Mouse (Mus musculus): Measurements from ENCODE around the gene Slc35g2.

Slc35g2 gene

GRCm38 (mm10) chr9:100558991-100559390, 11.9 kb downstream of the Slc35g2 start:
- no peak for DNase-seq (ENCODE audit: low spot score)

DNA sequence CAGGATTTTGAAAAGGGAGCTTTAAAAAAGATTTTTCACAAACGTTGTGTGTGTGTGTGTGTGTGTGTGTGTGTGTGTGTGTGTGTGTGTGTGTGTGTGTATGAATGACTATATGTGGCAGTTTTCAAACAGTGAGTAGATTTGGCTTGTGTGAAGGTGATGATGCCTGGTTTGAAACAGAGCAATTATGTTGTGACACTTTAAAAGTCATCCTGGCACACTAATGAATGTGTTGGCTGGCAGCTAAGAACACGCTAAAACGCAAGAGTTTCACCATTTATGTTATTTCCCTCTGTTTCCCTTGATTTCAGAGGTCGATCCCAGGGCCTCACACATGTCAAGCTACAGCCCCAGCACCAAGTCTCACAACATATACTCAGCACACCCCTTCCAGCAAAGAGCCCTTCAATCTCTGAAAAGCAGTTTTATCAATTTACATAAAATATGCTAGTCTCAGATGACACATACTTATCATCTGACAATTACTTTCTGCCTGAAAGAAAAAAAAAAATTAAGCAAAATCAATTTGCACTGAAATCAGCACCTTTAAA, 12.8 kb downstream of the Slc35g2 start:
- DNase-seq (ENCODE audit: low spot score), result no peak

GRCm38 (mm10) chr9:100555686-100556085, 15.2 kb downstream of the Slc35g2 start:
- no peak for DNase-seq (ENCODE audit: low spot score)

DNA sequence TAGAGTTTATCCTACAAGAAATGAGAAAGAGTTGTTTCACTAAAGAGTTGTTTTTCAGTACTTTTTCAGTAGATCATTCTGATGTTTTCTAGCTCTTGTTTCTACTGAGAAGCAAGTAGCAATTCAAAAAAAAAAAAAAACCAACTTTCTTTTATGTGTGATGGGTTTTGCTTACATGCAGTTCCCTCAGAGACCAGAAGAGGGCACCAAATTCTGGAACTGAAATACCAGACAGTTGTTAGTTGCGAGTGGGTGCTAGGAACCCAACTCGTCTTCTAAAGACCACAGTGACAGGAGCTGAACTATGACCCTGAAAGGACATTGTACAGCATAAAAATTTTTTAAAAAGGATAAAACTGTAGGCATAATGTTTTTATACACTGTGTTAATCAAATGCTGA, 22.6 kb downstream of the Slc35g2 start:
- DNase-seq (ENCODE audit: low spot score), result no peak

DNA sequence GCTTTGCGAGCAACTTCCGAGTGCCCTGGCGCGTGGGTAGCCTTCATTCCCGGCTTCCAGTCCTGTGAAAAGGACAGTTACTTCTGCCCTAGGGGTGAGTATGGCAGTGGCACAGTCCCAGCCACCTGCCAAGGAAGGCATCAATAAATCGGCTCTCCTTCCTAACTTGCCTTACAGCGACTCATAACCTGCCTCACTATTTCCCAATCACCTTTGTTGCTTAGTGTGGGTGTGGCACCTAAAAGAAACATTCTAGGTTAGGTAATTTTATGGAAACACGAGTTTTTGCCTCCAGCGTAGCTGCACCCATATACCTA, 24.3 kb downstream of the Slc35g2 start:
- DNase-seq (ENCODE audit: low spot score), result no peak

DNA sequence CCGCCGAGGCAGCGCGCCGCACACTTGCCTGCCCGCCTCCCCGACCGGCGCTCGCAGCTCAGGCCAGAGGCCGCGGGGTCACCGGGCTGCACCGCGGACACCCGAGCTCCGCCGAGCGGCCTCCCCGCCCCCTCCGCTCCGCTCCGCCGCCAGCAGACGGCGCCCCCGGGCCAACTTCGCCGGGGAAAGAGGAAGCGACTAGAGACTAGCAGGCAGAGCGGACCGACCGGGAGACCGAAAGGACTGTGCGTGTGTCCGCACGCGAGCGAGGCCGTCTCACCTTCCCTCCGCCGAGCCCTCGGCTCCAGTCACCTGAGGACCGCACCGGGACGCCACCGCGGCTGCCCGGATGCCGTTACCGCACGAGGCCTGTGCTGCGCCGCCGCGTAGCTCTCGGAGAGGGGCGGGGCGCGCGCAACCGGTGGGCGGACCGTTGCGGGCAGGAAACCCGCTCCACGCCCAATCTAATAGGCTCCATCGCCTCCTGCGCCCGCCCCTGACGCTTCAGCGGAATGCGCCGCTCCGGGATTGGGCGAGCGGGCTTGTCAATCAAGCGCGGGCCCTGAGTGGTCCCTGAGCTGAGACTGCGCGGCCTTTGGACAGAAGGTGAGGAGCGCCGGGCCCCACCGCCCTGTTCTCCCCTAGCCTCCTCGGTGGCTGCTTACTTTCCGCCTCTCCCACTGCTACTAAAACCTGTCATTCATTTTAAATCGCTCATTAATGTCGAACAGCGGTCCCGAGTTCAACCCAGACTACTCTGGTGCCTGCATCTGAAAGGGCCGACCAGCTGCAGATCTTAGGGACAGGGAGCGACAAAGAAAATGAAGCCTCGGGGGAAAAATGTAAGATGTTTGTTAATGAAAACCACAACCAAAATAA, 24.9 kb downstream of the Slc35g2 start, which contains the start of gene Nck1:
Nck1 (minus strand) TSS at position 420 of the 879 bp plus-strand sequence.
- peak; percentile 100 for DNase-seq (ENCODE audit: low spot score)

GRCm38 (mm10) chr9:100544948-100545714, 25.8 kb downstream of the Slc35g2 start:
- peak; percentile 7 for DNase-seq (ENCODE audit: low spot score)

DNA sequence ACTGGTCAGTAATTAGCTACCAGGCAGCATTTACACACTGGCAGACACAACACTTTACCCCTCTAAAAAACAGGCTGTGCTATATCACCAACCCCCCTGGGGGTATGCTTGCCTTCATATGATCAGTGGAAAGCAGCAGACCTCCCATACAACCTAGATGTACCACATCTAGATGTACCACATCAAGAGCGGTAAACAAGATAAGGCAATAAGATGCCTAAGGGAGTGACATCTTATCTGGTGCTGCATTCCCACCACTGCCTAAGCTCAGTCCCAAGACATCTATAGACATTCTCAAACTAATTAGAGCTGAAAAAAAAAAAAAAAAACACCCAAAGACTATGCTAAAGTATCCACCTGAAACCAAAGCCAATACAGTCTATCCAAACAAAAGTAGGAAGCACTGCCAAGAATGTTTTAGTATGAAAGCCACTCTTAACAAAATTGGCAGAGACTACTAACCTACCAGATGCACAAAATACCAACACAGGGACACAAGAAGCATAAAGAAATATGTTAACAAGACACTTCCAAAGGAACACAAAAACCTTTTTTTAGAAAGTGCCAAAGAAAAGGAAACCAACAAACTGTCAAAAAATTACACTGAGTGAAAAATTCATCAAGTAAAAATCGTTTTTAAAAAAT, 35.1 kb downstream of the Slc35g2 start:
- DNase-seq (ENCODE audit: low spot score), result no peak

GRCm38 (mm10) chr9:100534686-100535085, 36.2 kb downstream of the Slc35g2 start:
- no peak for DNase-seq (ENCODE audit: low spot score)

DNA sequence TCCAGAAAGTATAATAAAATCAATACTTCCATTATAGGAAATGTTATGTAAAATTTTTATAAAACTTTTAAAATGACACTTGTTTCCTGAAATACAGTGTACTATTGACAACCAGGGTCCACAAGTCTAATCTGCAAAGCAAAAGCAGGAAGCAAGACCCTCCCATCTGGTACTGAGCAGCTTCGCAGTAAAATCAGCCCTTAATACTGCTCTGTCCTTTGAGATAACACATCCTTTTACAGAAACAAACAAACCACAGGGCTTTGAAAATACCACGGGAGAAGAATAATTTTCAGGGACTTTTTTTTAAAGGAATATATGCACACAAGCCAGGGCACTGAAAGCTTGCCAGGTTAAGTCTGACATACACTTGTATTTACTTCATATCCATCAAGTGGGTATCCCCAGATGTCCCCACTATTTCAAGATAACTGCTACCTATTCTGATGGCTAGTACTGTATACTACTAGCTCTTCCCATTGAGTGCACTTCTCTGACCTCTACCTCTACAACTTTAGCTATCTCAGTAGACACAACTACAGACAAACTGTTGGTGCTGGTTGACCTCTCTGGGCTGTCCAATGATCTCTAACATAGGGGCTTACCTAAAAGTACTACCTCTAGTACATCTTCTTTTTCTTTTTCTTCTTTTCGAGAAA, 37.9 kb downstream of the Slc35g2 start:
- DNase-seq (ENCODE audit: low spot score), result no peak

GRCm38 (mm10) chr9:100531296-100531695, 39.6 kb downstream of the Slc35g2 start:
- no peak for DNase-seq (ENCODE audit: low spot score)

DNA sequence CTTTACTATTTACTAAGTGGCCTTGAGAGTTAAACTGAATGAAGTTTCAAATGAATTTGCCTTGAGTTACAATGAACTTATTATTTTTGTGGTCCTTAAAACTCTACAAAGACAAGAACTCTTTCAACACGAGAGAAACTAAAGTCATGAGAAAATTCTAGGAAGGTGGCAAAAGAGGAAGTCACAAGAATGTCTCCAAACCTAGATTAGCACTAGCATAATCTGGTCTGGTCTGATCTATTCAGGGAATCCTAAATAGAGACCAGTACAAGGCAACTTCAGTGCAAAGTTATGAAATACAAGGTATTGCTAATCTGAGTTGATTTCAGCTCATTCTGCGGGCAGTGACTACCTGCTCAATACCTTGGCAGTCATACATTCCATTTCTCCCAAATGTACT, 45.7 kb downstream of the Slc35g2 start:
- DNase-seq (ENCODE audit: low spot score), result no peak

GRCm38 (mm10) chr9:100522029-100522428, 48.9 kb downstream of the Slc35g2 start:
- DNase-seq (ENCODE audit: low spot score), result no peak

- DNase-seq (ENCODE audit: low spot score), result peak; percentile 37
Observed at GRCm38 (mm10) chr9:100520586-100520985, 50.3 kb downstream of the Slc35g2 start.

DNA sequence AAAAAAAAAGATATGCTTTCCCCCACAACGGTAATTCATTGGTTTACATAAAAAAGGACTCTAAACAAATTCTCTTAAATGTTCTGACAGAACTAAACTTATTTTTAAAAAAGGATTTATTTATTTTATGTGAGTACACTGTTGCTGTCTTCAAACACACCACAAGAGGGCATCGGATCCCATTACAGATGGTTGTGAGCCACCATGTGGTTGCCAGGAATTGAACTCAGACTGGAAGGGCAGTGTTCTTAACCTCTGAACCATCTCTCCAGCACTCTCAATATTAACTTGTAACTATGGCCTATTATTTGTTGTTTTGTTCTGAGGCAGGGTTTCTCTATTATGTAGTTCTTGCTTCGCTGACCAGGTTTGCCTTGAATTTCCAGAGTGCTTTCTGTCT, 50.9 kb downstream of the Slc35g2 start:
- no peak for DNase-seq (ENCODE audit: low spot score)

DNA sequence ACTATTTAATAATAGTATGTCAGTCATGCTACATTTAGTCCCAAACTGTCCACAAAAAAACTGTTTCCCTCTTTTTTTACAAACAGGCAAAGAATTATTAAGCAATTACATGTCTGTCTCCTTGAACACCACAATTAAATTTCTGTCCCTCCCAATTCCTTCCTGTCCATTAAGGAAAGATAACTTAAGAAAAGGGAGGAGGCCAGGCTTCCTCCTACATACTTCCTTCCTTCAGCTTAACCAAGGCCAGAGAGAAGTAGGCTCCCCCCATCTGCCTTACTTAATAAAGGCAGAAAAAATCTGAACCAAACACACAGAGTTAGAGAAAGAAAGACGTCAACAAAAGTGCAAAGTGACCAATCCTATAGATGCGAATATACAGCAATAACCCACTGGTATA, 63.3 kb downstream of the Slc35g2 start:
- no peak for DNase-seq (ENCODE audit: low spot score)

DNA sequence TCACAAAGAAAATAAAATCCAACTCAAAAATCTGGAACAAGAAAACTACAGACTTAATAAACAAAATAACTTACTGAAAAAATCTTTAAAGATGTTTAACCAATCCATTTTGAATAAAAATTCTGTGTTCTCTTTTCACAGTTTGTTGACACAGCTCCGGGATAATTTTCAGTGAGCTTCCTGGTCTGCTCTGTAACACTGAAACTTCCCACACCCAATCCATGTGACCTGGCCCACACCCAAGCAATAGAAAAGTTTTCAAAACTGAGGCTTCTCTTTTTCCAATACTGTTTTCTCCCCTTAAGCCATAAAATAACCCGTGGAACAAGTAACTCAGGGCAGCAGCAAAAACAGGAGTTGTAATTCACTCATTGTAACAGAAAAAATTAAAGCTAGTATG, 64.2 kb downstream of the Slc35g2 start:
- no peak for DNase-seq (ENCODE audit: low spot score)

DNA sequence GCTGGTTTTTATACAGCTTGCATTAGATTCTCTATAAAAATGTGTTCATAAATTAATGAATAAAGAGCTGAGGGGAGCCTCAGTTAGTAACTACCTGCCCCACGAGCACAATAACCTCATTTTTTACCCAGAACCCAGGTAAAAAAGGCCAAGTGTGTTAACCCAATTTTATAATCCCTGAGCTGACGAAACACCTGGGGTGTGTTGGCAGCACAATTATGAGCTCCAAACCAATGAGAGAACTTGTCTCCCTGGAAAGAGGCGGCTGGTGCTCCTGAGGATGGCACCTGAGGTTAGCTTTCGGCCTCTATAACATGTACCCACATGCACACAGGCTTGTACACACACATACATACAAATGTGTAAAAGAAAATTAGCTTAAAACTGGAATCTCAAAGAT, 65.4 kb downstream of the Slc35g2 start:
- DNase-seq (ENCODE audit: low spot score), result no peak

All from left cerebral cortex, adult 11 months (tissue).